Mouse (Mus musculus): Measurements from ENCODE around the gene Ranbp3l.

DNA sequence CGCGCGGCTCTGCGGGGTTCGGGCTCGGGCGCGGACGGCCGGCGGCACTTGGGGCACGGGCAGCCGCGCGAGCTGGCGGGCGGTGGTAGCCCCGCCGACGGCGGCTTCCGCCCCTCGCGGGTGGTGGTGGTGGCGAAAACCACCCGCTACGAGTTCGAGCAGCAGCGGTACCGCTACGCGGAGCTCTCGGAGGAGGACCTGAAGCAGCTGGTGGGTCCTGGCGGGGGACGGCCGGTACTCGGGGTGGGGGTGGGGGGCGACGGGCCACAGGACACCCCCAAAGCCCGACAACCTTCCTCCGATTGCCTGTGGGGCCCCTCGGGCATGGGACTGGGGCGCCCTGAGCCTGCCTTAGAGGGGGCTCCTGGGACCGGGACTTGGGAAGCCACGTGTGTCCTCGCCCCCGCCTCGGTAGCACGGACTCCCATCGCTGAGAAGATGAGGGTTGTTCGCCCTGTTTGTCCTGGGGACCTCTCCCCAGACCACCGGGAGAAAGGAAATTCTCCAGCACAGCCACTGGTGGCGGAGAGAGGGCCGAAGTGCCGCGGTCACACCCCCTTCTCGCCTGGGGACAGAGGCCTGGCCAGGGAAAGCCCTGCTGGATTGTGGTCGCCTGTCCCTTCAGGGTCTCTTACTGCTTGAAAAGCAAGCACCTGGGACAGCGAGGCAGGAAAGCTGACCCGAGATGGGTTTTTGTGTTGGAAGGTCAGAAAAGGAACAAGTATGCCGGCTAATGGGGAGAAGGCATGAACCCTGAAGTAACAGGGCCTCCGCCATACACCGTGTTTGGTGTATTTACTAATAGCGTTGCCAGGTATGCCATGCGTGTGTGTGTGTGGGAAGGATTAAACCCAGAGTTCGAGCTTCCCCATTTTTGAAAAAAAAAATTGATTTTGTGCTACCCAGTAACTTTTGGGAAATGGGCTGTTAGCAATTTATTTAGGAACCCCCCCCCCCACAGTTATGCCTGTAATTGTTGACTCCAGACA is 104.1 kb downstream of the Ranbp3l start:
- TF ChIP-seq EP300 (IDR thresholded peaks at IDR 0.05; ENCODE audit: low read depth) (no peak), CTCF (IDR thresholded peaks at IDR 0.05; ENCODE audit: low read depth) (no peak)

Data from liver, postnatal 0 days (tissue).